Mouse (Mus musculus): ENCODE measurements around the gene Cep164. TPM values are rescaled to one million over a fixed set of nuclear protein-coding genes. Genes with fewer than 3 reads are reported as not detected.
"Not testable (repeated sequence)": the region's sequence is repeated elsewhere in the genome, so short reads cannot be mapped to it uniquely, and the experiment has no call there.

Gene Cep164
- total and polyA plus RNA-seq, 3 experiments = 7.9 to 14.2 TPM; not detected in 1

GRCm38 (mm10) chr9:45779201-45779600 lies 49.3 kb downstream of the Cep164 start:
- H3K27ac ChIP-seq (ENCODE audit: control insufficient read depth, low read depth, low read length) = no peak overlapping the region
- no peak overlapping the region for H3K4me3 ChIP-seq (ENCODE audit: control insufficient read depth in 1 of 2, insufficient read depth in 1 of 2, low read depth in 2 of 2, low read length in 2 of 2)
- no peaks in the 10 kb centered on the region for H3K27me3 ChIP-seq (ENCODE audit: control insufficient read depth in 1 of 2, insufficient read depth in 2 of 2, low read length in 2 of 2)
- TF ChIP-seq GABPA (IDR thresholded peaks at IDR 0.05; ENCODE audit: low read depth, low read length) (no peak), ZMIZ1 (IDR thresholded peaks at IDR 0.05; ENCODE audit: low read depth, low read length) (no peak), MAFK (IDR thresholded peaks at IDR 0.05; ENCODE audit: borderline replicate concordance, low read depth, low read length) (no peak), CHD2 (IDR thresholded peaks at IDR 0.05; ENCODE audit: low read length) (no peak), POLR2A (IDR thresholded peaks at IDR 0.05; ENCODE audit: control insufficient read depth in 1 of 2, insufficient read depth in 1 of 2, low read depth in 1 of 2, low read length in 2 of 2, poor library complexity in 1 of 2) (no peak), CTCF (IDR thresholded peaks at IDR 0.05 in 2 of 3, conservative IDR thresholded peaks at IDR 0.05 in 1 of 3; ENCODE audit: control insufficient read depth in 1 of 3, insufficient read depth in 1 of 3, low read depth in 2 of 3, low read length in 3 of 3, poor library complexity in 1 of 3, severe bottlenecking in 1 of 3) (no peak), RAD21 (IDR thresholded peaks at IDR 0.05; ENCODE audit: low read depth, low read length) (no peak), ZC3H11A (IDR thresholded peaks at IDR 0.05; ENCODE audit: low read depth, low read length) (no peak), TCF12 (IDR thresholded peaks at IDR 0.05; ENCODE audit: low read depth, low read length) (no peak), NRF1 (IDR thresholded peaks at IDR 0.05; ENCODE audit: insufficient read depth, low read depth, low read length, poor library complexity, severe bottlenecking) (no peak), E2F4 (IDR thresholded peaks at IDR 0.05; ENCODE audit: borderline replicate concordance, low read depth, low read length) (no peak), ZNF384 (IDR thresholded peaks at IDR 0.05; ENCODE audit: low read depth, low read length) (no peak), MXI1 (IDR thresholded peaks at IDR 0.05; ENCODE audit: low read depth, low read length) (no peak), ELF1 (IDR thresholded peaks at IDR 0.05; ENCODE audit: low read depth, low read length) (no peak), BHLHE40 (IDR thresholded peaks at IDR 0.05; ENCODE audit: borderline replicate concordance, low read depth, low read length) (no peak)
- no peaks in the 10 kb centered on the region for H3K4me1 ChIP-seq (ENCODE audit: control insufficient read depth in 1 of 2, insufficient read depth in 2 of 2, low read length in 2 of 2)
- no peaks in the 10 kb centered on the region for H3K9me3 ChIP-seq (replicated peaks; ENCODE audit: insufficient read depth, low read length)
- no peaks in the 10 kb centered on the region for H3K36me3 ChIP-seq (ENCODE audit: control insufficient read depth in 1 of 2, insufficient read depth in 2 of 2, low read length in 2 of 2)
- no peak for DNase-seq (ENCODE audit: low read depth, low spot score)
- no peaks in the 10 kb centered on the region for H3K79me2 ChIP-seq (ENCODE audit: control insufficient read depth, insufficient read depth, low read length, poor library complexity)
- no peak overlapping the region for H3K9ac ChIP-seq (ENCODE audit: control insufficient read depth, low read depth, low read length, poor library complexity, severe bottlenecking)

GRCm38 (mm10) chr9:45776176-45776575 lies 52.3 kb downstream of the Cep164 start:
- H3K36me3 ChIP-seq (ENCODE audit: control insufficient read depth in 1 of 2, insufficient read depth in 2 of 2, low read length in 2 of 2); H3K27me3 ChIP-seq (ENCODE audit: control insufficient read depth in 1 of 2, insufficient read depth in 2 of 2, low read length in 2 of 2); H3K9me3 ChIP-seq (replicated peaks; ENCODE audit: insufficient read depth, low read length); H3K9ac ChIP-seq (ENCODE audit: control insufficient read depth, low read depth, low read length, poor library complexity, severe bottlenecking); H3K4me3 ChIP-seq (ENCODE audit: control insufficient read depth in 1 of 2, insufficient read depth in 1 of 2, low read depth in 2 of 2, low read length in 2 of 2); H3K4me1 ChIP-seq (ENCODE audit: control insufficient read depth in 1 of 2, insufficient read depth in 2 of 2, low read length in 2 of 2); DNase-seq (ENCODE audit: low read depth, low spot score); H3K27ac ChIP-seq (ENCODE audit: control insufficient read depth, low read depth, low read length); H3K79me2 ChIP-seq (ENCODE audit: control insufficient read depth, insufficient read depth, low read length, poor library complexity): not testable (repeated sequence)

- H3K9me3 ChIP-seq (replicated peaks; ENCODE audit: insufficient read depth, low read length) = no peaks in the 10 kb centered on the region
Observed at GRCm38 (mm10) chr9:45774088-45774487, 54.4 kb downstream of the Cep164 start.

More at GRCm38 (mm10) chr9:45774088-45774487, 54.4 kb downstream of the Cep164 start:
- DNase-seq (ENCODE audit: low read depth, low spot score) = no peak
- no peaks in the 10 kb centered on the region for H3K36me3 ChIP-seq (ENCODE audit: control insufficient read depth in 1 of 2, insufficient read depth in 2 of 2, low read length in 2 of 2)
- peak; percentile 35; the same call in 1 of the 2 replicates for TF ChIP-seq SMC3 (IDR thresholded peaks at IDR 0.05; ENCODE audit: low read depth, low read length)
- no peak for TF ChIP-seq POLR2A (IDR thresholded peaks at IDR 0.05; ENCODE audit: control insufficient read depth in 1 of 2, insufficient read depth in 1 of 2, low read depth in 1 of 2, low read length in 2 of 2, poor library complexity in 1 of 2)
- no peak for TF ChIP-seq MAFK (IDR thresholded peaks at IDR 0.05; ENCODE audit: borderline replicate concordance, low read depth, low read length)
- peak in 2 of 3 experiments; percentile 23 to 46; a peak in 2 of 6 replicates for TF ChIP-seq CTCF (IDR thresholded peaks at IDR 0.05 in 2 of 3, conservative IDR thresholded peaks at IDR 0.05 in 1 of 3; ENCODE audit: control insufficient read depth in 1 of 3, insufficient read depth in 1 of 3, low read depth in 2 of 3, low read length in 3 of 3, poor library complexity in 1 of 3, severe bottlenecking in 1 of 3)
- peak; percentile 27 for TF ChIP-seq RAD21 (IDR thresholded peaks at IDR 0.05; ENCODE audit: low read depth, low read length)
- H3K9ac ChIP-seq (ENCODE audit: control insufficient read depth, low read depth, low read length, poor library complexity, severe bottlenecking) = no peak overlapping the region
- no peaks in the 10 kb centered on the region; a peak in 1 of 4 replicates for H3K4me1 ChIP-seq (ENCODE audit: control insufficient read depth in 1 of 2, insufficient read depth in 2 of 2, low read length in 2 of 2)
- H3K79me2 ChIP-seq (ENCODE audit: control insufficient read depth, insufficient read depth, low read length, poor library complexity) = no peaks in the 10 kb centered on the region
- H3K27ac ChIP-seq (ENCODE audit: control insufficient read depth, low read depth, low read length) = no peak overlapping the region
- no peak overlapping the region for H3K4me3 ChIP-seq (ENCODE audit: control insufficient read depth in 1 of 2, insufficient read depth in 1 of 2, low read depth in 2 of 2, low read length in 2 of 2)
- no peaks in the 10 kb centered on the region for H3K27me3 ChIP-seq (ENCODE audit: control insufficient read depth in 1 of 2, insufficient read depth in 2 of 2, low read length in 2 of 2)

Measured in MEL (cell line).